Mouse (Mus musculus): ENCODE data around the gene Ccnd3.

- TF ChIP-seq CTCF (IDR thresholded peaks at IDR 0.05; ENCODE audit: low read depth, low read length), result no peak
- TF ChIP-seq POLR2A (IDR thresholded peaks at IDR 0.05; ENCODE audit: extremely low read depth, insufficient read depth, low read length), result no peak
These were observed 121.2 kb downstream of the Ccnd3 start for GRCm38 (mm10) chr17:47626031-47626430.
